Mouse (Mus musculus): ENCODE measurements at regions not wholly inside any gene's neighbourhood (a gene's known extent, or its start where the extent isn't known, plus 50 kb on each side); places are given as distances from the start of the nearest gene placed in this dataset.

GRCm38 (mm10) chr1:125488915-125489730, 53.6 kb upstream of the Actr3 start:
- no peak for DNase-seq (ENCODE audit: low spot score in 2 of 2)

GRCm38 (mm10) chr1:125491014-125491413, 55.5 kb upstream of the Actr3 start:
- no peak for DNase-seq (ENCODE audit: low spot score in 2 of 2)

- DNase-seq (ENCODE audit: low spot score in 2 of 2): peak; percentile 32 to 43
Observed at GRCm38 (mm10) chr1:125494598-125494997, 59.1 kb upstream of the Actr3 start.

GRCm38 (mm10) chr1:125495320-125496083, 60.0 kb upstream of the Actr3 start:
- DNase-seq (ENCODE audit: low spot score in 2 of 2): no peak

GRCm38 (mm10) chr1:125497006-125497405, 61.5 kb upstream of the Actr3 start:
- DNase-seq (ENCODE audit: low spot score in 2 of 2): no peak

- DNase-seq (ENCODE audit: low spot score in 2 of 2): no peak
Observed at GRCm38 (mm10) chr1:125501964-125502517, 58.4 kb upstream of the Slc35f5 start.

- DNase-seq (ENCODE audit: low spot score in 2 of 2): no peak
Observed at GRCm38 (mm10) chr1:125503878-125504277, 56.5 kb upstream of the Slc35f5 start.

GRCm38 (mm10) chr1:125507786-125508514, 52.4 kb upstream of the Slc35f5 start:
- DNase-seq (ENCODE audit: low spot score in 2 of 2): no peak

GRCm38 (mm10) chr1:125508594-125509257, 51.7 kb upstream of the Slc35f5 start:
- DNase-seq (ENCODE audit: low spot score in 2 of 2): no peak

Data from layer of hippocampus, adult 8-10 months (tissue).